Mouse (Mus musculus) cerebral cortex, adult 2 months (tissue): ENCODE data around the gene Myo1h.

Experiments
- WGBS: fragments of 180-500 bp; shearing (Covaris S2); methylation state at CpG from one replicate; pipeline ENCODE4 v1.1.7; 2018; 5-methylcytosine and 5-hydroxymethylcytosine counted together

Myo1h gene

GRCm38 (mm10) chr5:114359586-114359985 lies 70.6 kb downstream of the Myo1h start:
- WGBS = 79% methylated on average over 8 of the region's 8 CpGs

DNA sequence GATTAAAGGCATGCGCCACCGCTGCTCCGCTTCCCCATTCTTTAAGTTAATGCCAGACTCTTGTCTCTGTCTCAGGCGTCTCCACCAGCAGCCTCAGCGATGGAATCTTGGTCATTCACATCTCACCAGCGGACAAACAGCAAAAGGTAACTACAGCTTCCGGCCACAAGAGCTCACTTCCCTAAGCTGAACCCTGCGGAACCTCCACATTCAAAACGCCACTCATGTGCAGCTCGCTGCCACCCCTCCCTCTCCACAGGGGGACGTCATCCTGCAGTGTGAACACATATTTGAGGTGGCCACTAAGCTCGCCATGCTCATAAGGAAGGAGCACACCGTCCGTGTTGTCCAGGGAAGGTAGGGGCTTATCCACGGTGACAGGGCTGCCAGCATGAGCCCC lies 72.0 kb downstream of the Myo1h start:
- WGBS = 91% methylated on average over 15 of the region's 15 CpGs

DNA sequence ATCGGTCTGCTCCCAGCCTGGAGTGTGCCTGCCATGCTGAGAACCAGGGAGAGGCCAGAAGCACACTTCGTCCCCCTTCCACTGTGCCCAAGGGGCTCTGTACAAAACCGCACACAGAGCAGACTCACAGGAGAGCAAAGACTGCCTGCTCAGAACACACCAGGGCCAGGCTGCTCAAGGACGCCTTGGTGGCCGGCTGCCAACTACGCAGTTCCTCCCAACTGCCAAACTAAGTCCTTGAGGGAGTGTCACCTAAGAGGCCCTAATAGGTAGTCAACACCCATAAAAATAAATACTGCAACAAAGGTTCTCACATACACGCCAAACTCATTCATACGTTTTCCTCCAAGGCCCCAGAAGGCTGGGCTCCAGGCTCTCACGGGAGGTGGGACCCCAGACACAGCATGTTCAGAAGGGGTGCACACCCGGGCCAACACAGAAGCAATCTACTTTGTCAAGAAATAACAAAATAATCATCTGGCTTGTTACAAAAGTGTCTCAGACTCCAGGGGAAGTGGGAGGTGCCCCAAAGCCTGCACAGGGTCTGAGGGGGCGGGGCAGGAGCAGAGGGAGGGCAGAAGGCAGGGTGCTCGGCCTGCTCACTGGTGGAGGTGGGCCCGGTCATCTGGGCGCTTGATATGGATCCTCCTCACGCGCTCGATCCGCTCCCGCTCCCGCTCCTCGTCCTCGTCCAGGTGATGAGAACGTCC lies 76.2 kb downstream of the Myo1h start:
- WGBS = 67% methylated on average over 23 of the region's 23 CpGs

GRCm38 (mm10) chr5:114368121-114368520 lies 79.2 kb downstream of the Myo1h start:
- 84% methylated on average over 14 of the region's 14 CpGs for WGBS

GRCm38 (mm10) chr5:114368803-114369496 lies 80.0 kb downstream of the Myo1h start:
- 82% methylated on average over 16 of the region's 16 CpGs for WGBS

DNA sequence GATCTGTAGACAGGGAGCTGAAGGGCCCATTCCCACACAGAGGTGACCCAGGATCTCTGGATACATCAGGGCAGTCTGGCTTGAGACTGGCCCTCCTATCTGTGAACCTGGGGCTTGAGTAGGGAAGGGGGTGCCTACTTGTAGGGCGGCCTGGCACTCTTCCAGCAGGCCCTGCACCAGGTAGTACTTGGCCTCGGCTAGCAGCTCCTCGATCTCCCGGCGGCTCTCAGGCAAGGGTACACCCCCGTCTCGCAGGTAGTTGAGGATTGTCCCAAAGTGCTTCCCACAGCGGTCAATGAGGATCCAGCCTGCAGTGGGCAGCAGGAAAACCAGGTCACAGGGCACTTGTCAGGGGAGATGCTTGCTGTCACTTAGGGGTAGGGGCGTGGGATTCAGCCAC lies 81.0 kb downstream of the Myo1h start:
- WGBS = 69% methylated on average over 9 of the region's 9 CpGs

GRCm38 (mm10) chr5:114370371-114370776 lies 81.4 kb downstream of the Myo1h start:
- 57% methylated on average over 9 of the region's 9 CpGs for WGBS

DNA sequence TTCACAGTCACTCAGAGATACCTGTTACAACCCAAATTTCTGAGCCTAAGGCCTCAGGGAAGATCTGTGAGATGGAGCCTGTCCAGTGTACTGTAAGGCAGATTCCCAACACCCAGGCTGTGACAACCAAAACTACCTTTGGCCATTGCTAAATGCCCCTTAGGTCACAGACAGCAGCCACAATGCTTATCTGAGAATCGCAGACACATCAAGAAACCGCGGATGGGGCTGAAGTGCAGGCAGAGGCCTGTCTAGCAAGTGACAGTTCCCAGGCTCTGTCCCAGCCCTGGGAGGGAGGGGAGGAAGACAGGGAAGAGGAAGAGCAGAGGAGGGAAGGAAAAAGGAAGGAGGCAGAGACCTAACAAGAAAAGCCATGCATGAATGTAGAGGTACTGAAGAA lies 82.4 kb downstream of the Myo1h start:
- 70% methylated on average over 3 of the region's 3 CpGs for WGBS

- WGBS = 72% methylated on average over 25 of the region's 25 CpGs
These were observed 82.9 kb downstream of the Myo1h start for GRCm38 (mm10) chr5:114371731-114372473.

DNA sequence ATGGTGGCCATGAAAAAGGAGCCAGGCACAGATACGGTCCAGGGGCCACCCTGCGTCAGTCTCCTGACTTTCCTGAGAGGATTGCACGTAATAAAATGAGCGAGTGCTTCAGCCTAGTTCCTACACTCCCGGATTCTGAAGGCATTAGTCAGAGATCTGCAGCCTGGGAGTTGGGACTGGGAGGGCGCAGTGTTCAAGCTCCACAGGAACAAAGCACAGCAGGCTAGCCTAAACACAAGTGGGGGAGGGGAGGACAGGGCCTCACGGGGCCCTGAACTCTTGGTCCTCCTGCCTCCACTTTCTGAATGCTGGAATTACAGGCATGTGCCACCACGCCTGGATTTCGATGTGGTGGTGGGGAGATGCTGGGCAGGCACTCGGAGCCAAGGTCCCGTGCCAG lies 83.6 kb downstream of the Myo1h start:
- WGBS = 56% methylated on average over 11 of the region's 11 CpGs

GRCm38 (mm10) chr5:114373174-114373573 lies 84.2 kb downstream of the Myo1h start:
- 48% methylated on average over 11 of the region's 11 CpGs for WGBS

GRCm38 (mm10) chr5:114373581-114373980 lies 84.6 kb downstream of the Myo1h start:
- WGBS = 84% methylated on average over 9 of the region's 9 CpGs

DNA sequence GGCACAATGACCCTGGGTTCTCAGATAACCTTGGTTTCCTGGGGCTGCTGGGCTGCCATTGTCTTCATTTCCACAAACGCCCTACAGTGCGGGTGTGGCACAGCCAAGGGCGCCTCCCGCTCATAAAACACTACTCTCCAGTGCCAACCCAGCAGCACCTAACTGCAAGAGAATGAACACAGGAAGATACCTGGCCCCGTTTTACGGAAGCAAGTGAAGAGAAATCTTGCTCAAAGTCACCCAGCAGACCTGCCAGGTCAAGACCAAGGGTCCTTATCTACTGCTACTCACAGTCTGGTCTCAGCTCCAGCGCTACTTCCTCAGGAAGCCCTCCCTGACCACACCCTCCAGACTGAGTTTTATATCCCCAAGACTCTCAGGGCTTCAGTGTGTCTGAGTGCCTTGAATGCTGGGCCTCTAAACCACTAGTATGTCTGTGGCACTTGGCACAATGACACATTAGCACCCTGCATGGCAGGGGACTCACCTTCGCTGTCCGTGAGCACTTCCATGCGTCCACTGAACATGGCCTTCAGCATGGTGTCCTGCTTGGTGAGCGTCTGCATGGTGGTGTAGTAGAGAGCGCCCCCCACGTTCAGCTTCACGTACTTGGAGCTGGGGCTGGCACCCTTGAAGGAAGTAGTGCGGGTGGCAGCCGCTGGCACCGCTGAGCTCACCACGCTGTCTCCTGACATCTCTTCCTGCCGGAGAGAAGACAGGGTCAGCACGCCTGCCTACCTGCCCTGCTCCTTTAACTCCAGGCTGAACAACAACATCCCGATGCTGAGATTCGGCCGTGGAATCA lies 85.6 kb downstream of the Myo1h start:
- 81% methylated on average over 23 of the region's 23 CpGs for WGBS

GRCm38 (mm10) chr5:114378177-114378920 lies 89.4 kb downstream of the Myo1h start:
- 50% methylated on average over 10 of the region's 10 CpGs for WGBS

DNA sequence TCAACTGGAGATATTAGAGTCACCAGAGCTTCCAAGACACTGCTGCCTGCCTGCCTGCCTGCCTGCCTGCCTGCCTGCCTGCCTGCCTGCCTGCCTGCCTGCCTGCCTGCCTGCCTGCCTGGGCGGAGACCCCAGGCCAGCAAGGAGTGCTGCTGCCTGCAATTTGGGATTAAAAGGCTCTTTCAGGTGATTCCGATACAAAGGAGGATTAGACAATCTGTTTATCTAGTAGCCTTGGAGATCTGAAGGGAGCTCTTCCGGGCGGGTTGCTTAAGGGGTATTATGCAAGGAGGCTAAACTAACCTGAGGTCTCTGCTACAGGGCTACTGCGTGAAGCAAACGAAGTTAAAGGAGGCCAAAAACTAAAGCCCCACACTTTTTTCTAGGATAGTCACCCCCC lies 90.0 kb downstream of the Myo1h start:
- WGBS = 43% methylated on average over 6 of the region's 6 CpGs

DNA sequence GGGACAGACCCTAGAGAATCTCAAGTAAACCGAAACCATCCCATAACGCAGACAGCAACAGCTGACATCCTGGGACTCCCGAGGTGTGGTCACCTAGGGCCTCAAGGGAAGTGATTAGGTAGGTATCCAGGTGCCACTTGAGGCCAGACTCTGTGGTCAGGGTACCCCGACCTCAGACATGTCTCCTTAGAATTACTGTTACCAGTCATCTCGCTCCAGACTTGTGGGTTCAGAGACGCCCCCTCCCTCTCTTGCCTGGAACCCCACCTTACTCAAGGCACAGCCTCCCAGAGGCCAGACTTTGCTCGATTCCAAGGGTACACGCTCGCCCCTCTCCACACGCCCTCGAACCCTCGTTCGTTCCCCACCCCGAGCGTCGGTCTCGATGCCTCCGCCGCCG lies 90.8 kb downstream of the Myo1h start:
- WGBS = 2% methylated on average over 20 of the region's 20 CpGs

GRCm38 (mm10) chr5:114380209-114381012 lies 91.4 kb downstream of the Myo1h start, which contains the start of the genes Kctd10 and Ube3b:
Kctd10 (minus strand) TSS chr5:114380508.
Ube3b (plus strand) TSS chr5:114380607.
- WGBS = under 1% methylated on average over 74 of the region's 74 CpGs

DNA sequence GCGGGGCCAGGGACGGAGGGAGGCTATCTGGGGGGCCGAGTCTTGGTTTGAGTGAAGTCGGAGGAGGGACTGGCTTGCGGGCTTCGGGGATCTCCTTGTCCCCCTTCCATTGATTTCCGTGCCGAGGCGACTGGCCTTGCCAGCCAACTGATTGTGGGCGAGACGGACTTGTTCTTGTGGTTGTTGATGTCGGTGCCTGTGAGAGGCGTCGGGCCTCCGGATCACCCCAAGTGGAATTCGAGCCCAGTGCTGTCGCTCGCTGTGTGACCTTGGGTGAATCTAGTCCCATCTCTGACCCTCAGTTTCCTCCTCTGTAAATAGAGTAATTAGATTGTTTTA lies 92.0 kb downstream of the Myo1h start:
- under 1% methylated on average over 18 of the region's 18 CpGs for WGBS

DNA sequence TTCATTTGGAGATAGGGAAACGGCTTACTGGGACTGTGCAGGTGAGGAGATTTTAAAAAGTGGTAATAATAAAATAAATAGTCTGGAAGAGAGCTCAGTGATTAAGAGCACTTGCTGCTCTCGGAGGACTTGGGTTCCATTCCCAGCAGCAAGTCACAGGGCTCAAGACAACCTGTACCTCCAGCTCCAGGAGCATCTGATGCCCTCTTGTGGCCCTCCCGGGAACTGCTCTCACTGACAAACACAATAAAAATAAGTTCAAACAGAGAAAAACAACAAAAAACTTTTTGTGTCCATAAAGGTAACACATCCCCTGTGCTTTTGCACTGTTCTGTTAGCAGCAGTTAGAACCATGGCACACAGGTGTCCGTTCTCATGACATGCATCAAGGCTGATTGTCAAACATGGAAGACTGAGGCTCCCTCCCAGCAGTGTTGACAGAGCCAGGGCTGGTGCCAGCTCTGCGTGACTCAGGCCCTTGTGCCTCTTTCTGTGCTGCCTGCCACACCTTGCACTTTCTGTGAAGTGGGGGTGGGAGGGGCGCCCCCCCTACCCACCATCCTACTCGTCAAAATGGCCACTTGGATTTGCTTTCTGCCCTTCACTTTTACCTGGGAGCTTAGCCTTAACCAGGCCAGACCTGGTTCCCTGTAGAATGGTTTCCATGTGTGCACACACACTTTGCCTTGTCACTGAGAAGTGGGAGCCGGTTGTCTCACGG lies 94.4 kb downstream of the Myo1h start:
- WGBS = 90% methylated on average over 9 of the region's 9 CpGs

DNA sequence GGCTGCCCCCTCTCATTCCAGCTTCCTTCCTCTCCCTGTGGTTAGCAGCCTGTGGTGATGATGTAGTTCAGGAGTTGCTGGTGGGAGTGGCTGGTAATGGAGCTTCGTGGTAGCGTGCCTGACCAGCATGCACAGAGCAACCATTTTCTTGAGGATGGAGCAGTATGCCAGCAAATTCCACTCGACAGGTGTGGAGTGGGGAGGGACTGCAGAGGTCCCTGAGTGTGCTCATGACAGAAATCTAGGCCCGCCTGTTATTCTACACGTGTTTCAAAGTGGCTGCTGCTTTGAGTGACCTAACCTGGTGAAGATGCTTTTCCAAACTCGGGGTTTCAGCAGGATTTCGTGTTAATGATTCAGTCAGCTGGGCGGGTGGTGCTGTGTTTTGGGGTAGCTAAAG lies 95.5 kb downstream of the Myo1h start:
- 89% methylated on average over 8 of the region's 8 CpGs for WGBS
